Mouse (Mus musculus) limb, embryonic 10.5 days (tissue): Measurements from ENCODE around the gene Tnfrsf17. TPM values are rescaled to one million over a fixed set of nuclear protein-coding genes. Genes with fewer than 3 reads are reported as not detected.
"Not testable (repeated sequence)": the region's sequence is repeated elsewhere in the genome, so short reads cannot be mapped to it uniquely, and the experiment has no call there.

Source experiments
- DNase-seq: peaks from one replicate; pipeline ENCODE4 v3.0.0-alpha.2; 2017; ENCODE audit warnings: low spot score
- H3K27ac ChIP-seq: fragments of 300-500 bp; sonication (generic); 2 replicates; pipeline ENCODE4 v1.5.1; 2016; ENCODE audit warnings: mild to moderate bottlenecking
- H3K27me3 ChIP-seq: fragments of 300-500 bp; sonication (generic); 2 replicates; pipeline ENCODE4 v1.6.1; 2016; ENCODE audit warnings: low read depth, mild to moderate bottlenecking; ENCODE audit not compliant: poor library complexity, severe bottlenecking
- H3K36me3 ChIP-seq: fragments of 300-500 bp; sonication (generic); 2 replicates; pipeline ENCODE4 v1.6.1; 2016; ENCODE audit warnings: mild to moderate bottlenecking, moderate library complexity
- H3K4me1 ChIP-seq: fragments of 300-500 bp; sonication (generic); 2 replicates; pipeline ENCODE4 v1.6.1; 2016
- H3K4me3 ChIP-seq: fragments of 300-500 bp; sonication (generic); 2 replicates; pipeline ENCODE4 v1.5.1; 2016; ENCODE audit warnings: mild to moderate bottlenecking, moderate library complexity
- H3K9me3 ChIP-seq: fragments of 300-500 bp; sonication (generic); replicated peaks from 2 replicates; pipeline ENCODE4 v1.6.1; 2016; ENCODE audit warnings: mild to moderate bottlenecking
- WGBS: fragments of 180-500 bp; shearing (Covaris S2); methylation state at CpG from one replicate; pipeline ENCODE4 v1.1.7; 2016; 5-methylcytosine and 5-hydroxymethylcytosine counted together
- polyA plus RNA-seq: library from polyadenylated mRNA; unstranded; fragments of >200 nt; fragmentation: Nextera tagmentation; extraction: Ambion mirVana; gene quantifications from 2 replicates; pipeline ENCODE4 v1.2.1, GENCODE M21; 2016

Gene Tnfrsf17
- polyA plus RNA-seq: not detected in 2 replicates

DNA sequence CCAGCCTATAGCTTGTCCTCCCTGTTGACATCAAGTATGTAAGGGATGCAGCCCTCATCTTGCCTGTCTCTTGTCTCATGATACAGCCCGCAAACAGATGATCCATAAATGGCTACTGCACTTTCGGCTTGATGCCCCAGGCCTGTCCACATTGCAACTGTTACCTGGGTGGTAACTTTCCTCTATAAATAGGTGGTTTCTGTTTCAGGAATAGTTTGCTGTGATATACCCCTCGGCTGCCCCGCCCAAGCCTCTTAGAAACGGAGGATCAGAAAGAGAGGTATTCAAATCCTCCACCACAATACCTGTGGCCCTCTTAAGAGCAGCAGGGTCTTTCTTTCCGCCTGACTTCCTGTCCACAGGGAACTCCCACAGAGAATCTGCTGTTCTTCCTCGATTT lies at the start of gene Tnfrsf17:
Tnfrsf17 (plus strand) TSS at position 301 of the 400 bp plus-strand sequence.
- no peaks in the 10 kb centered on the region for H3K27me3 ChIP-seq
- WGBS: 80% methylated on average over 7 of the region's 7 CpGs

DNA sequence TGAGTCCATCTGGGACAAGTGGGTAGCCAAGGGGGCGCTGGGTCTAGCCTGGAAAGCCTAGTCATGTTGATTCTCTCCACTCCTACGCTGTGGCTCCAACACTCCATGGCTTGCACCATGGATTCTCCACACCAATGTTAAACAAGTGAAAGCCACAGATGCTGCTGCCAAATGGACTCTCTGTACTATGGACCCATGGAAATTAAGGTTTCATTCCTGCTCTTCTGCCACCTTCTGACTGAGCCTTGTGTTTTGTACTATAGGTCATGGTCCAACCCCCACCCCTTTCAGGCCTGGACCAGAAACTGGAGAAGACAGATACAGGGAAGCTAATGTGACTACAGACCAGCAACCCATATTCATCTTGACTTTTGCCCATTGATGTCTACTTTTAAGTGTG lies 47.1 kb upstream of the Tnfrsf17 start:
- Histone ChIP-seq H3K27me3 (no peaks in the 10 kb centered on the region), H3K9me3 (no peaks in the 10 kb centered on the region), H3K4me1 (peaks cover 19% of the 10 kb centered on the region), H3K27ac (peak overlapping the region; percentile 71), H3K36me3 (no peaks in the 10 kb centered on the region), H3K4me3 (no peak overlapping the region)
- DNase-seq: no peak
- 86% methylated on average over 2 of the region's 2 CpGs for WGBS

More for the DNA sequence above, at the start of gene Tnfrsf17:
- H3K4me3 ChIP-seq: no peak within 1 kb of the TSS
- no peak for DNase-seq
- peaks cover 15% of the 10 kb centered on the region for H3K4me1 ChIP-seq
- no peaks in the 10 kb centered on the region for H3K9me3 ChIP-seq
- H3K27ac ChIP-seq: no peak within 1 kb of the TSS
- H3K36me3 ChIP-seq: no peaks in the 10 kb centered on the region

DNA sequence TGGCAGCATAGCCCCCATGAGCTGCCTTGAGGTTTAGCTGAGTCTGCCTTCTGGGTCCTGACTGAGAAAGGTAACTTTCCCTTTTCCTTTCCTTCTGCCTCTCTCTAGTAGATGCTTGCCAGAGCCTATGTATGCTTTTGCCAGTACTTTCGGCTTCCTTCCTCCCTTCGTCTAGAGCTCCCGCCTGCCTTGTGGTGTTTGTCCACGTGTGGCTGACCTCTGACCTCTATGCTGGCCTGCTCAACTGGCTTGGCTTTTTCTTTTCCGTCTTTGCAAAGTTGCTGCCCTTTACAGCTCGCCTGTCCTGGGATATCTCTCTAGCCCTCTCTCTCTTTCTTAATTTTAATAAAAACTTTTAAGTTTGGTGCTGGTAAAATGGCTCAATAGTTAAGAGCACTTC lies 43.8 kb upstream of the Tnfrsf17 start:
- H3K9me3 ChIP-seq: no peaks in the 10 kb centered on the region
- no peak for DNase-seq

DNA sequence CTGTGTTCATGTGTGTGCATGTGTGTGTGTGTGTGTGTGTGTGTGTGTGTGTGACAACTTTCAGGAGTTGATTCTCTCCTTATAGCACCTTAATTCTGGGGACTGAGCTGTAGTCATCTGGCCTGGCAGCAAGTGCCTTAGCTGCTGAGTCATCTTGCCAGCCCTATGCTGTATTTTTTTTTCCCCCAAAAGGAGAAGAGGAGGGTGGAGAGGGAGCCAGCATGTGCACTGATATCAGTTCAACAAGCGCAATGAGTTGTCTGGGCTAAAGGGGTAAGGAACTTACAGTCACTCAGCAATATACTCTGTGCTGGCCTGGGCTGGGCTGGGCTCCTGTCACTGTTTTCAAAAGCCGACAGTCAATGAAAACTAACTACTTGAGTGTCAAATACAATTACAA lies 43.0 kb upstream of the Tnfrsf17 start:
- no peaks in the 10 kb centered on the region for H3K36me3 ChIP-seq
- DNase-seq: no peak
- WGBS: 90% methylated on average over 2 of the region's 2 CpGs
- H3K27me3 ChIP-seq: no peaks in the 10 kb centered on the region
- no peak overlapping the region for H3K4me3 ChIP-seq
- no peak overlapping the region for H3K27ac ChIP-seq
- H3K9me3 ChIP-seq: no peaks in the 10 kb centered on the region
- H3K4me1 ChIP-seq: peaks cover 19% of the 10 kb centered on the region

More for the DNA sequence above, 43.8 kb upstream of the Tnfrsf17 start:
- Histone ChIP-seq H3K4me3 (no peak overlapping the region), H3K36me3 (no peaks in the 10 kb centered on the region), H3K27me3 (no peaks in the 10 kb centered on the region), H3K4me1 (peaks cover 19% of the 10 kb centered on the region), H3K27ac (peak overlapping the region; percentile 36; the same call in 1 of the 2 replicates)
- WGBS: 35% methylated on average over 6 of the region's 6 CpGs

DNA sequence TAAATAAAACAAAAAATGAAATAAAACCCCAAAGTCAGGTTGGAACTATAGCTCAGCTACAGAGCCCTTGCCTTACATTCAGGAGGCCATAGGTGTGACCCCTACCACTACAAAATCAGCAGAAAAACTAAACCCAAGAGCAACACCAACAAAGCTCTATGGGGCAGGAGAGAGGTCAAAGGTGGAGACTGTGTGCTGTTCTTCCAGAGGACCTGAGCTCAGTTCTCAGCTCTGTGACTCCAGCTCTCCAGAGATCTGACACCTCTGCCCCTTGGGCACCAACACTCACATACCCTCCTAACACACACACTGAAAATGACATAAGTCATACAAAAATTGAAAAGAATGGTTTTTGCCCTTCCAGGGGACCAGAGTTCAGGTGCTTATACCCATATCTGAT lies 42.5 kb upstream of the Tnfrsf17 start:
- Histone ChIP-seq H3K4me1 (peaks cover 19% of the 10 kb centered on the region), H3K36me3 (no peaks in the 10 kb centered on the region), H3K27me3 (no peaks in the 10 kb centered on the region), H3K4me3 (no peak overlapping the region), H3K9me3 (no peaks in the 10 kb centered on the region), H3K27ac (no peak overlapping the region)
- DNase-seq: no peak

DNA sequence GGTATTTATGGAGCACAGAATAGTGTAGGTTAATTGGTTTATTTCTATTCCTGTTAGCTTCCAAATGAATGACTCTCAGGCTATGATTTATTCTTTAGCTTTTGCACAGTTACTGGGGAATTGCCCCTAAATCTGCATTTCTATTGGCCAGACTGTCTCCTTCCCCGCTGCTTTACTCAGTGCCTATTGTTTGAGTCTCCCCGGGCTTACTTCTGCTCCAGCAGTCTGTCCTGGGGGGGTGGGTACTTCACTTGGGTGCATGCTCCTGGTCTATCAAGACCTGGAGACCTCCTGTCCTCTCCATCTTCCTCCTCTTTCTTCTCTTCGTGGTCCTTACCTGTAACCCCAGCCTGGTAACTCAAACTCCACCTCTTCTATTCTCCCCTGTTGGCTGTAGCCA lies 36.7 kb upstream of the Tnfrsf17 start:
- Histone ChIP-seq H3K27ac (no peak overlapping the region), H3K4me3 (no peak overlapping the region), H3K9me3 (no peaks in the 10 kb centered on the region), H3K36me3 (no peaks in the 10 kb centered on the region), H3K27me3 (no peaks in the 10 kb centered on the region), H3K4me1 (no peaks in the 10 kb centered on the region)
- 69% methylated on average over 3 of the region's 3 CpGs for WGBS
- DNase-seq: no peak

DNA sequence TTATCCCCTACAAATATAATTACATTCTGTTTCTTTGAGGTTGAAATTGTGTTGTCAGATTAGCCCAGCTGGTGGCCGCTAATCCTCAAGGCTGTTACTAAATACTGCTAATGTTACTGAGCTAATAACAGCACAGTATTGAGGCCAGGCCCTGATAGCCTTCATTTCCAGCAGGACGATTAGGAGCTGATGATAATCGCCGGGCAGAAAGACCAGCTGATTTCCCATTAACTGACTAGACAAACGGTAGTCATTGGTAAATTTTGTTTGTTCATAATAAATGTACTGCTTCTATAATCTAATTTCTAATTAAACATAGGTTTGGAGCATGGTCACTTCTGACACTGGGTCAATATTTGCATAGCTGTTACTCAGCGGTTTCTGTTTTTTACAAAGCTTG lies 34.8 kb upstream of the Tnfrsf17 start:
- H3K9me3 ChIP-seq: no peaks in the 10 kb centered on the region
- no peaks in the 10 kb centered on the region for H3K4me1 ChIP-seq
- WGBS: 83% methylated on average over 6 of the region's 6 CpGs
- no peak for DNase-seq
- H3K4me3 ChIP-seq: no peak overlapping the region
- no peaks in the 10 kb centered on the region for H3K36me3 ChIP-seq
- no peak overlapping the region for H3K27ac ChIP-seq
- no peaks in the 10 kb centered on the region for H3K27me3 ChIP-seq

DNA sequence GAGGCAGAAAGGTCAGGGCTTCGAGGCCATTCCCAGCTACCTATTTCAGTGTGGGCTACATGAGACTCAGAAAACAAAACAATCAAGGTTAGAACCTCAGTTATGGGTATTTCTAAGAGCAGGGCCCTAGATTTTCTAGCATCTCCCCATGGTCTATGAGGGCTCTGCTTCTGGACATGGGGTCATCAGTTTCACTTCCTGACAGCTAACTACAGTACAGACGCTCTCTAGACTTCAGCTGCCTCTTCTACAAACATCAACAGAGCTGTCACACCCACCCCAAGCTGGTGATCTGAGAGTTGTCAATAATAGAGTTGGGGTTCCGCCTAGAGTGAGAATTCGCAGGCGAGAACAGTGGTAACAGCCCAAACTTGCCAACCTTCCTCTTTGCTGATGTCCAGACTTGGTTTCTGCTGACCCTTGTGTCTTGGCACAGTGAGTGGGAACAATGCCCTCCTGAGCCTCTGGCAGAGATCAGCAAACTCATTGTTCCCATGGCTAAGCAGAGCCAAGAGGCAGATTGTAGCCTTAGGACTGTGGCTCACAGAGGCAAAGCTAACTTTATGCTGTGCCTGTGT lies 30.9 kb upstream of the Tnfrsf17 start:
- no peak overlapping the region for H3K27ac ChIP-seq
- DNase-seq: no peak
- H3K9me3 ChIP-seq: no peaks in the 10 kb centered on the region
- no peaks in the 10 kb centered on the region for H3K36me3 ChIP-seq
- H3K4me3 ChIP-seq: no peak overlapping the region
- 82% methylated on average over 5 of the region's 5 CpGs for WGBS
- H3K27me3 ChIP-seq: no peaks in the 10 kb centered on the region
- H3K4me1 ChIP-seq: no peaks in the 10 kb centered on the region

DNA sequence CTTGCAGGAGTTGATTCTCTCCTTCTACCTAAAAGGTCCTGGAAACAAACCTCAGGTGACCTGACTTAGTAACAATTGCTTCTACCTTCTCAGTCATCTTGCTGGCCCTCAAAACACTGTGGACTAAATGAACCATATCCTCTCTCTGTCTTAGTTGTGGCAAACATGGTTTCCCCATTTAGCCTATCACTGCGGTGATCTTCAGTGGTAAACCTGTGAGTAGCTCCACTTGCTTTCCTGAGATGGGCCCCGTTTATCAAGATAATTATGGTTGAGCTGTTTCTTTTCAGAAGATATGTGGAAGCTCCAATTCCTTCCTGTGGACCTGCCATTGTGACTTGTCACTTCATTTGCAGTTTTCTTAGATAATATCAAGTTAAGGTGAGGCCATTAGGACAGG lies 28.7 kb upstream of the Tnfrsf17 start:
- no peak for DNase-seq
- Histone ChIP-seq H3K4me1 (no peaks in the 10 kb centered on the region), H3K9me3 (no peaks in the 10 kb centered on the region), H3K36me3 (no peaks in the 10 kb centered on the region), H3K4me3 (no peak overlapping the region), H3K27ac (no peak overlapping the region), H3K27me3 (no peaks in the 10 kb centered on the region)
- 95% methylated on average over 2 of the region's 2 CpGs for WGBS

DNA sequence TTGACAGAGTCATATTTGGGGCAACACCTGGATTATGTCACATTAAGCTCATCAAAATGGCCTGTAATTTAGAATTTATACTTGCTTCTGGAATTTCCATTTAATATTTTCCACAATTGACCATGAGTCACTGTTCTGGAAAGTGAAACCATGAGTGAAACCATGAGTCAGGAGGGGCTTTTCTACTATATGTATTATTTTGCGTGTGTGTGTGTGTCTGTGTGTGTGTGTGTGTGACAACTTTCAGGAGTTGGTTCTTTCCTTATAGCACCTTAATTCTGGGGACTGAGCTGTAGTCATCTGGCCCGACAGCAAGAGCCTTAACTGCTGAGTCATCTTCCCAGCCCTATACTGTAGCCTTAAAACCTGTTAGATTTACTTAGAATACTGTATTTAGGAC lies 27.7 kb upstream of the Tnfrsf17 start:
- Histone ChIP-seq H3K4me3 (no peak overlapping the region), H3K27me3 (no peaks in the 10 kb centered on the region), H3K36me3 (no peaks in the 10 kb centered on the region), H3K4me1 (no peaks in the 10 kb centered on the region), H3K27ac (no peak overlapping the region), H3K9me3 (no peaks in the 10 kb centered on the region)
- no peak for DNase-seq
- WGBS: 87% methylated on average over 2 of the region's 2 CpGs

DNA sequence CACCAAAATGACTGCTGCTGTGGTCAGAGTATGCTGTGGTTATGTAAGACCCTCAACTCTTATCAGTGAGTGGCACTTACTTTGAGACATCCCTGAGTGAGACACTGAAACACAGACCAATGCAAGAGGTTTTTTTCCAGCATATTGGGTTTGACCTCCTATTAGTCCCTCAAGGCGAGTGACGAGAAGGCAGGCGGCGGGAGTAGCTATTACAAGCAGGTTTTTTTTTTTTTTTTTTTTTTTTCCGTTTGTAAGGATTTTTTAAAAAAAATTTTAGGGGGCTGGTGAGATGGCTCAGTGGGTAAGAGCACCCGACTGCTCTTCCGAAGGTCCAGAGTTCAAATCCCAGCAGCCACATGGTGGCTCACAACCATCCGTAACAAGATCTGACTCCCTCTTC lies 24.7 kb upstream of the Tnfrsf17 start:
- H3K9me3 ChIP-seq, H3K4me3 ChIP-seq, H3K27ac ChIP-seq, H3K27me3 ChIP-seq, H3K4me1 ChIP-seq, H3K36me3 ChIP-seq, DNase-seq: not testable (repeated sequence)
- WGBS: 92% methylated on average over 8 of the region's 8 CpGs

DNA sequence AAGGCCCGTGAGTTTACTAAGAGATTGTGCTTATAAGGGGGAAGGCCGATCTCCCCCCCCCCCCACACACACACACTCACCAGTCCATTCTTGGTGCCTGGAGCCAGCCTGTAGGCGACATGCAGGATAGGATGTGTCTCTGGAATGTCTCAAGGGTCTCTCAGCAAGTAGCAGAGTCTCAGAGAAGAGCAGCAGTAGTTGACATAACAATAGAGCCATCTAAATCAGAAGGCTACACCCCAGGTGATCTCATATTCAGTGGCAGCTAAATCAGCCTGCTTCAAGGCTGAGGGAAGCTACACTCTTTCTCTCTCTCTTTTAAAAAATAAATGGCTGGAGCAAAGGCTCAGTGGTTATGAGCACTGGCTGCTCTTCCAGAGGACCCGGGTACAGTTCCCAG lies 18.0 kb upstream of the Tnfrsf17 start:
- H3K4me3 ChIP-seq, H3K27me3 ChIP-seq, DNase-seq, H3K4me1 ChIP-seq, H3K27ac ChIP-seq, H3K9me3 ChIP-seq, H3K36me3 ChIP-seq: not testable (repeated sequence)
- WGBS: 74% methylated on average over 4 of the region's 4 CpGs

DNA sequence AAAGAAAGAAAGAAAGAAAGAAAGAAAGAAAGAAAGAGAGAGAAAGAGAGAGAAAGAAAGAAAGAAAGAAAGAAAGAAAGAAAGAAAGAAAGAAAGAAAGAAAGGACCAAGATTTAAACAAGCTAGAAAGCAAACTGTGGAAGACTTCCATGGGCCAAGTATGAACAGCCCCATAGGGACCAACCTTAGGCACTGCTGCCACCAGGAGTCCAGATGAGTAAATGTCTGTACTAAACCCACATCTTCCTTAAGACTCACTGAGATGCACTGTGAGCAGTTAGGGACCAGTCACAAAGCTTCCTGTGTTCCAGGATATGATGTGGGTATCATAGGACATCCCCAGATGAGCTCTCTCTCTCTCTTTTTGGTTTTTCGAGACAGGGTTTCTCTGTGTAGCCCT lies 15.9 kb upstream of the Tnfrsf17 start:
- H3K4me3 ChIP-seq, H3K27ac ChIP-seq: not testable (repeated sequence)
- WGBS: 78% methylated on average over 1 of the region's 1 CpGs

DNA sequence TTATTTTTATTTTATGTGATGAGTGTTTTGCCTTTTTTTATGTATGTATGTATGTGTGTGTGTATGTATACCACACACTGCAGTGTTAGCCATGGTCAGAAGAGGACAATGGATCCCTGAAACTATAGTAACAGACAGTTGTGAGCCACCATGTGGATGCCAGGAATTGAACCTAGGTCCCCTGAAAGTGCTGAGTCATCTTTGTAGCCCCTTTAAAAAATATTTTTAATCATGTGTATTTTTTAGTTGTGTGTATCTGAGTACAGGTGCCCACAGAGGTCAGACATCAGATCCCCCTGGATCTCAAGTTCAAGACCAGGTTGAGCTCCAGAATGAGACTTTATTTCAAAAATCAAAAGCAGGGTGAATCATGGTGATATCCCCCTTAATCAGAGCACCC lies 9.9 kb upstream of the Tnfrsf17 start:
- H3K27me3 ChIP-seq: no peaks in the 10 kb centered on the region
- H3K36me3 ChIP-seq: no peaks in the 10 kb centered on the region
- H3K4me3 ChIP-seq: no peak overlapping the region
- no peaks in the 10 kb centered on the region for H3K9me3 ChIP-seq
- H3K4me1 ChIP-seq: no peaks in the 10 kb centered on the region
- no peak for DNase-seq
- no peak overlapping the region for H3K27ac ChIP-seq

More for the DNA sequence above, 15.9 kb upstream of the Tnfrsf17 start:
- H3K36me3 ChIP-seq, H3K9me3 ChIP-seq, H3K4me1 ChIP-seq, DNase-seq, H3K27me3 ChIP-seq: not testable (repeated sequence)
